Mouse (Mus musculus) lung, embryonic 14.5 days (tissue): Measurements from ENCODE around the gene Naa15. TPM values are rescaled to one million over a fixed set of nuclear protein-coding genes. Genes with fewer than 3 reads are reported as not detected.

Experiments used
- ATAC-seq: fragments of 200-750 bp; cut with Nextera tagmentation; 2 replicates; pipeline ENCODE4 v1.8.0; 2017; ENCODE audit warnings: mild to moderate bottlenecking, moderate TSS enrichment, moderate library complexity; ENCODE audit not compliant: insufficient read depth
- DNase-seq: peaks from one replicate; pipeline ENCODE4 v3.0.0-alpha.2; 2015
- H3K27ac ChIP-seq: fragments of 300-500 bp; sonication (generic); 2 replicates; pipeline ENCODE4 v1.5.1; 2014; ENCODE audit warnings: low read depth, mild to moderate bottlenecking, moderate library complexity
- H3K27me3 ChIP-seq: fragments of 300-500 bp; sonication (generic); 2 replicates; pipeline ENCODE4 v1.6.1; 2014; ENCODE audit warnings: low read length, control low read depth; ENCODE audit not compliant: insufficient read depth
- H3K36me3 ChIP-seq: fragments of 300-500 bp; sonication (generic); 2 replicates; pipeline ENCODE4 v1.6.1; 2014; ENCODE audit warnings: control low read depth; ENCODE audit not compliant: insufficient read depth
- H3K4me1 ChIP-seq: fragments of 300-500 bp; sonication (generic); 2 replicates; pipeline ENCODE4 v1.6.1; 2014; ENCODE audit warnings: antibody characterized with exemption, control low read depth; ENCODE audit not compliant: insufficient read depth
- H3K4me2 ChIP-seq: fragments of 300-500 bp; sonication (generic); 2 replicates; pipeline ENCODE4 v1.6.1; 2014; ENCODE audit warnings: mild to moderate bottlenecking
- H3K4me3 ChIP-seq: fragments of 300-500 bp; sonication (generic); 2 replicates; pipeline ENCODE4 v1.5.1; 2014; ENCODE audit warnings: low read depth, low read length
- H3K9ac ChIP-seq: fragments of 300-500 bp; sonication (generic); 2 replicates; pipeline ENCODE4 v1.6.1; 2014
- H3K9me3 ChIP-seq: fragments of 300-500 bp; sonication (generic); 2 replicates; pipeline ENCODE4 v1.6.1; 2016; ENCODE audit warnings: low read depth, low read length, control low read depth
- CTCF ChIP-seq: IDR thresholded peaks from 2 replicates; pipeline ENCODE4 v1.5.1; 2016; ENCODE audit warnings: antibody characterized with exemption, low read depth
- WGBS: fragments of 180-500 bp; shearing (Covaris S2); extraction: QIAGEN DNeasy Blood & Tissue Kit; methylation state at CpG from one replicate; pipeline ENCODE4 v1.1.7; 2014; 5-methylcytosine and 5-hydroxymethylcytosine counted together
- polyA plus RNA-seq: library from polyadenylated mRNA; unstranded; fragments of >200 nt; fragmentation: Nextera tagmentation; extraction: Ambion mirVana; gene quantifications from 2 replicates; pipeline ENCODE4 v1.2.1, GENCODE M21; 2014

Gene Naa15
- polyA plus RNA-seq, 1 experiment from 2014 or later = 45.4 TPM

GRCm38 (mm10) chr3:51497978-51498377 lies 83.0 kb downstream of the Naa15 start:
- Histone ChIP-seq H3K27me3 (no peaks in the 10 kb centered on the region), H3K4me3 (no peak overlapping the region), H3K4me1 (peaks cover 6% of the 10 kb centered on the region; the same call in 1 of the 2 replicates), H3K27ac (no peak overlapping the region), H3K4me2 (no peak overlapping the region), H3K9ac (no peak overlapping the region), H3K36me3 (peaks cover 14% of the 10 kb centered on the region), H3K9me3 (no peaks in the 10 kb centered on the region)
- TF ChIP-seq CTCF = no peak
- WGBS = 95% methylated on average over 1 of the region's 1 CpGs
- ATAC-seq (no peak), DNase-seq (no peak)

GRCm38 (mm10) chr3:51498659-51499058 lies 83.7 kb downstream of the Naa15 start:
- no peaks in the 10 kb centered on the region for H3K27me3 ChIP-seq
- H3K9ac ChIP-seq = no peak overlapping the region
- peaks cover 4% of the 10 kb centered on the region; the same call in 1 of the 2 replicates for H3K4me1 ChIP-seq
- peaks cover 8% of the 10 kb centered on the region for H3K36me3 ChIP-seq
- H3K27ac ChIP-seq = no peak overlapping the region
- H3K4me3 ChIP-seq = no peak overlapping the region
- DNase-seq (no peak), ATAC-seq (no peak)
- TF ChIP-seq CTCF = no peak
- H3K9me3 ChIP-seq = no peaks in the 10 kb centered on the region
- H3K4me2 ChIP-seq = no peak overlapping the region
- 57% methylated on average over 5 of the region's 5 CpGs for WGBS

GRCm38 (mm10) chr3:51499876-51500275 lies 84.9 kb downstream of the Naa15 start:
- Histone ChIP-seq H3K9ac (no peak overlapping the region), H3K27ac (no peak overlapping the region), H3K4me3 (no peak overlapping the region), H3K36me3 (0 out of 2 replicates have a peak, but pooled peaks cover 3% of the 10 kb centered on the region), H3K9me3 (no peaks in the 10 kb centered on the region), H3K27me3 (no peaks in the 10 kb centered on the region), H3K4me1 (no peaks in the 10 kb centered on the region), H3K4me2 (no peak overlapping the region)
- DNase-seq (no peak), ATAC-seq (no peak)
- 81% methylated on average over 4 of the region's 4 CpGs for WGBS
- no peak for TF ChIP-seq CTCF

- no peak for DNase-seq
- Histone ChIP-seq H3K27me3 (no peaks in the 10 kb centered on the region), H3K27ac (no peak overlapping the region), H3K4me1 (no peaks in the 10 kb centered on the region), H3K36me3 (no peaks in the 10 kb centered on the region), H3K4me2 (no peak overlapping the region), H3K9ac (no peak overlapping the region), H3K4me3 (no peak overlapping the region), H3K9me3 (no peaks in the 10 kb centered on the region)
- ATAC-seq = no peak
- 78% methylated on average over 11 of the region's 11 CpGs for WGBS
- TF ChIP-seq CTCF = no peak
These were observed 89.5 kb downstream of the Naa15 start for GRCm38 (mm10) chr3:51504385-51504952.

- ATAC-seq (no peak), DNase-seq (peak; percentile 24)
- 56% methylated on average over 19 of the region's 19 CpGs for WGBS
- no peak overlapping the region for H3K4me2 ChIP-seq
- H3K9ac ChIP-seq = no peak overlapping the region
- no peaks in the 10 kb centered on the region for H3K9me3 ChIP-seq
- H3K27me3 ChIP-seq = no peaks in the 10 kb centered on the region
- no peak overlapping the region for H3K27ac ChIP-seq
- H3K4me3 ChIP-seq = no peak overlapping the region
- no peak for TF ChIP-seq CTCF
- H3K4me1 ChIP-seq = no peaks in the 10 kb centered on the region
- H3K36me3 ChIP-seq = no peaks in the 10 kb centered on the region
These were observed 90.5 kb downstream of the Naa15 start for GRCm38 (mm10) chr3:51505465-51505864.

GRCm38 (mm10) chr3:51510903-51511302 lies 96.0 kb downstream of the Naa15 start:
- no peak overlapping the region for H3K27ac ChIP-seq
- H3K9me3 ChIP-seq = no peaks in the 10 kb centered on the region
- H3K27me3 ChIP-seq = no peaks in the 10 kb centered on the region
- no peaks in the 10 kb centered on the region for H3K4me1 ChIP-seq
- H3K4me3 ChIP-seq = no peak overlapping the region
- WGBS = 24% methylated on average over 8 of the region's 8 CpGs
- peak; percentile 47 for ATAC-seq
- peak overlapping the region; percentile 38 for H3K4me2 ChIP-seq
- peak; percentile 91 for TF ChIP-seq CTCF
- no peaks in the 10 kb centered on the region for H3K36me3 ChIP-seq
- H3K9ac ChIP-seq = no peak overlapping the region
- DNase-seq = peak; percentile 91

GRCm38 (mm10) chr3:51511983-51512382 lies 97.0 kb downstream of the Naa15 start:
- H3K4me1 ChIP-seq = no peaks in the 10 kb centered on the region
- no peak overlapping the region for H3K4me3 ChIP-seq
- no peak for TF ChIP-seq CTCF
- peaks cover 6% of the 10 kb centered on the region; the same call in 1 of the 2 replicates for H3K36me3 ChIP-seq
- ATAC-seq = no peak
- no peak overlapping the region for H3K27ac ChIP-seq
- no peaks in the 10 kb centered on the region for H3K27me3 ChIP-seq
- 87% methylated on average over 5 of the region's 5 CpGs for WGBS
- H3K9me3 ChIP-seq = no peaks in the 10 kb centered on the region
- no peak overlapping the region for H3K9ac ChIP-seq
- no peak for DNase-seq
- no peak overlapping the region for H3K4me2 ChIP-seq
